Mouse (Mus musculus): Measurements from ENCODE around the gene Dlgap1. TPM values are rescaled to one million over a fixed set of nuclear protein-coding genes. Genes with fewer than 3 reads are reported as not detected.
"Not testable (repeated sequence)": the region's sequence is repeated elsewhere in the genome, so short reads cannot be mapped to it uniquely, and the experiment has no call there.

Dlgap1 gene
- polyA plus RNA-seq, 1 experiment from 2014 or later, result 12.3 TPM

- H3K4me1 ChIP-seq; ATAC-seq (ENCODE audit: low FRiP score, low read depth); H3K4me3 ChIP-seq; H3K36me3 ChIP-seq; H3K9me3 ChIP-seq; H3K4me2 ChIP-seq (replicated peaks); H3K27ac ChIP-seq; H3K27me3 ChIP-seq (replicated peaks); H3K9ac ChIP-seq: not testable (repeated sequence)
- WGBS, result 93% methylated on average over 2 of the region's 4 CpGs
These were observed 619.2 kb downstream of the Dlgap1 start for GRCm38 (mm10) chr17:70587975-70588630.

DNA sequence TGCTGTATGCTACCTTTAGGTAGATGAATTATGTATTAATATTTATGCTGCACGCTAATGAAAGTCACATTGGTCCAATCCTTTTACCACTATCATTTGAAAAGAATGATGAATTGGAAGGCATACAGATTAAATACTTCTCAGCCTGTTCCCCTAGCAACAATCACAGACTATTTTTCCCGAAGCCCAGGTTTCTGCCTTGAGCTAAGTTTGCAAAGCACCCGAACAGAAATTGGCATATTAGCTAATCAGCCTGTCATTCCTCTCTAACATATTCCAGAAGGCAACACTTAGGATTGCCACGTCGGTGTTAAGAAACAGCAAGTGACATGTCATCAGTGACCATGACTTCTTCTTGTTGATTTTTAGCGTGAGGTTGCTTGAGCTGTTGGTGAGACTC lies 619.8 kb downstream of the Dlgap1 start:
- Histone ChIP-seq H3K36me3 (no peaks in the 10 kb centered on the region), H3K9me3 (no peaks in the 10 kb centered on the region), H3K4me2 (replicated peaks) (no peak overlapping the region), H3K4me1 (no peaks in the 10 kb centered on the region), H3K9ac (no peak overlapping the region), H3K4me3 (no peak overlapping the region), H3K27ac (no peak overlapping the region), H3K27me3 (replicated peaks) (no peaks in the 10 kb centered on the region)
- 73% methylated on average over 6 of the region's 6 CpGs for WGBS
- no peak for ATAC-seq (ENCODE audit: low FRiP score, low read depth)

GRCm38 (mm10) chr17:70589140-70589539 lies 620.3 kb downstream of the Dlgap1 start:
- H3K4me2 ChIP-seq (replicated peaks), result no peak overlapping the region
- no peak overlapping the region for H3K4me3 ChIP-seq
- ATAC-seq (ENCODE audit: low FRiP score, low read depth), result peak; percentile 58; the same call in 1 of the 2 replicates
- no peaks in the 10 kb centered on the region for H3K36me3 ChIP-seq
- no peak overlapping the region for H3K9ac ChIP-seq
- H3K9me3 ChIP-seq, result no peaks in the 10 kb centered on the region
- H3K4me1 ChIP-seq, result no peaks in the 10 kb centered on the region
- 39% methylated on average over 13 of the region's 13 CpGs for WGBS
- no peaks in the 10 kb centered on the region for H3K27me3 ChIP-seq (replicated peaks)
- H3K27ac ChIP-seq, result no peak overlapping the region

DNA sequence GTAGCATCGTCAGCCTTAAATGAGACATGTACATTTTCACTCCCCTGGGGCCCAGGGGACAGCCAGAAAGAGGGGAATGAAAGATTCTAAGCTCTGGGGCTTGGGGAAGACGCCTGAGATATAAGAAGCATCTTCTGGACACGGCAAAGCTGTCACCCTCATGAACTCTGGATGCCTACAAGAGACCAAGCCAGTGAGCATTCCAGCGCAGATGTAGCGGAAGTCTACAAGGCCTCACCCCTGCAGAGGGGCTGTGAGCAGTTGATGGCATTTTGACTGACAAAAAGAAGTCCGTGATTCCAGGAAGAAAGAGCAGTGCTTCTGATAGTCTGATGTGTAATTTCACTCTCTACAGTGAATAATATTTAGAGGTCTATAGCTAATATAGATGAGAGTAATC lies 621.6 kb downstream of the Dlgap1 start:
- no peak overlapping the region for H3K4me2 ChIP-seq (replicated peaks)
- ATAC-seq (ENCODE audit: low FRiP score, low read depth), result no peak
- no peak overlapping the region for H3K27ac ChIP-seq
- no peaks in the 10 kb centered on the region for H3K36me3 ChIP-seq
- no peaks in the 10 kb centered on the region for H3K9me3 ChIP-seq
- no peak overlapping the region for H3K9ac ChIP-seq
- H3K4me1 ChIP-seq, result no peaks in the 10 kb centered on the region
- no peaks in the 10 kb centered on the region for H3K27me3 ChIP-seq (replicated peaks)
- no peak overlapping the region for H3K4me3 ChIP-seq
- 81% methylated on average over 6 of the region's 6 CpGs for WGBS

GRCm38 (mm10) chr17:70594277-70594676 lies 625.4 kb downstream of the Dlgap1 start:
- ATAC-seq (ENCODE audit: low FRiP score, low read depth), result no peak
- Histone ChIP-seq H3K27me3 (replicated peaks) (no peaks in the 10 kb centered on the region), H3K27ac (no peak overlapping the region), H3K4me1 (no peaks in the 10 kb centered on the region), H3K4me3 (no peak overlapping the region), H3K9ac (no peak overlapping the region), H3K4me2 (replicated peaks) (no peak overlapping the region), H3K36me3 (no peaks in the 10 kb centered on the region), H3K9me3 (no peaks in the 10 kb centered on the region)
- WGBS, result 77% methylated on average over 1 of the region's 1 CpGs

GRCm38 (mm10) chr17:70596326-70596725 lies 627.5 kb downstream of the Dlgap1 start:
- Histone ChIP-seq H3K27me3 (replicated peaks) (no peaks in the 10 kb centered on the region), H3K4me3 (no peak overlapping the region), H3K4me2 (replicated peaks) (no peak overlapping the region), H3K36me3 (no peaks in the 10 kb centered on the region), H3K27ac (no peak overlapping the region), H3K4me1 (no peaks in the 10 kb centered on the region), H3K9ac (no peak overlapping the region), H3K9me3 (no peaks in the 10 kb centered on the region)
- no peak for ATAC-seq (ENCODE audit: low FRiP score, low read depth)
- WGBS, result 92% methylated on average over 2 of the region's 2 CpGs

- Histone ChIP-seq H3K27ac (no peak overlapping the region), H3K9ac (no peak overlapping the region), H3K4me2 (replicated peaks) (no peak overlapping the region), H3K4me3 (no peak overlapping the region), H3K4me1 (no peaks in the 10 kb centered on the region), H3K27me3 (replicated peaks) (no peaks in the 10 kb centered on the region), H3K36me3 (no peaks in the 10 kb centered on the region), H3K9me3 (no peaks in the 10 kb centered on the region)
- no peak for ATAC-seq (ENCODE audit: low FRiP score, low read depth)
- 89% methylated on average over 6 of the region's 6 CpGs for WGBS
These were observed 631.6 kb downstream of the Dlgap1 start for GRCm38 (mm10) chr17:70600462-70600861.

GRCm38 (mm10) chr17:70602051-70602450 lies 633.2 kb downstream of the Dlgap1 start:
- ATAC-seq (ENCODE audit: low FRiP score, low read depth), result no peak
- Histone ChIP-seq H3K4me1 (no peaks in the 10 kb centered on the region), H3K9ac (no peak overlapping the region), H3K9me3 (no peaks in the 10 kb centered on the region), H3K4me3 (no peak overlapping the region), H3K36me3 (no peaks in the 10 kb centered on the region), H3K4me2 (replicated peaks) (no peak overlapping the region), H3K27me3 (replicated peaks) (no peaks in the 10 kb centered on the region), H3K27ac (no peak overlapping the region)
- 86% methylated on average over 7 of the region's 7 CpGs for WGBS

GRCm38 (mm10) chr17:70605659-70606058 lies 636.8 kb downstream of the Dlgap1 start:
- Histone ChIP-seq H3K27me3 (replicated peaks) (no peaks in the 10 kb centered on the region), H3K27ac (no peak overlapping the region)
- WGBS, result 84% methylated on average over 5 of the region's 5 CpGs

GRCm38 (mm10) chr17:70612171-70612570 lies 643.3 kb downstream of the Dlgap1 start:
- Histone ChIP-seq H3K9me3 (no peaks in the 10 kb centered on the region), H3K27ac (no peak overlapping the region), H3K4me3 (no peak overlapping the region), H3K9ac (no peak overlapping the region), H3K27me3 (replicated peaks) (no peaks in the 10 kb centered on the region), H3K36me3 (no peaks in the 10 kb centered on the region), H3K4me2 (replicated peaks) (no peak overlapping the region), H3K4me1 (no peaks in the 10 kb centered on the region)
- ATAC-seq (ENCODE audit: low FRiP score, low read depth), result no peak
- WGBS, result 83% methylated on average over 6 of the region's 6 CpGs

More at GRCm38 (mm10) chr17:70605659-70606058, 636.8 kb downstream of the Dlgap1 start:
- H3K9me3 ChIP-seq, result no peaks in the 10 kb centered on the region
- H3K36me3 ChIP-seq, result no peaks in the 10 kb centered on the region
- H3K9ac ChIP-seq, result no peak overlapping the region
- H3K4me3 ChIP-seq, result no peak overlapping the region
- no peaks in the 10 kb centered on the region for H3K4me1 ChIP-seq
- H3K4me2 ChIP-seq (replicated peaks), result no peak overlapping the region
- ATAC-seq (ENCODE audit: low FRiP score, low read depth), result no peak

GRCm38 (mm10) chr17:70613897-70614296 lies 645.0 kb downstream of the Dlgap1 start:
- H3K27ac ChIP-seq, result no peak overlapping the region
- H3K9me3 ChIP-seq, result no peaks in the 10 kb centered on the region
- no peak overlapping the region for H3K4me2 ChIP-seq (replicated peaks)
- H3K4me1 ChIP-seq, result no peaks in the 10 kb centered on the region
- no peak overlapping the region for H3K9ac ChIP-seq
- no peaks in the 10 kb centered on the region for H3K36me3 ChIP-seq
- no peak for ATAC-seq (ENCODE audit: low FRiP score, low read depth)
- no peaks in the 10 kb centered on the region for H3K27me3 ChIP-seq (replicated peaks)
- H3K4me3 ChIP-seq, result no peak overlapping the region
- WGBS, result 90% methylated on average over 7 of the region's 7 CpGs

DNA sequence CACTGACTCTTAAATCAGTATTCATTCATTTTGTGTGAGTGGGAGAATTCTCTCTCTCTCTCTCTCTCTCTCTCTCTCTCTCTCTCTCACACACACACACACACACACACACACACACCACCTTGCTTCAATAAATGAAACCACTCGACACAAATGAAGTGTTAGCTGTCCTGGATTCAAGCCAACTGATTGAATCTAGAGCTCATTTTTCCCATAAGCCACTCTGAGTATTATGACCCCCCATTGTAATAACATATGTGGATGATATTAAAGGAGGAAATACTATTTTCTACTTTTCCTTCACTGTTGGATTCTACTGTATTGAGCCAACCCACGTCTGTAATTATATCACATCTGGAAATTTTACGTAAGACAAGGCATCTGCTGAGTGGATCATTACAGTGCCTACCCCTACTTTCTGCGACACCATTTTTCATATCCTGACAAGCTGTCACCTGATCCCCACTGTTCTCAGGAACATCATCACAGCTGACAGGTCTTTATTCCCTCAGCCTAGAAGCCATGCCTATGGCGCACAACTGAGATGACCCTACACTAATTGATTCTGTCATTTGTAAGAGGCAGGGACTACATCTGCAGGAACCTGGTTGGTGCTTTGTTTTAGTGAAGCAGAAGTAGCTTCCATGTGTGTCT lies 645.7 kb downstream of the Dlgap1 start:
- Histone ChIP-seq H3K36me3 (no peaks in the 10 kb centered on the region), H3K27me3 (replicated peaks) (no peaks in the 10 kb centered on the region), H3K4me2 (replicated peaks) (no peak overlapping the region), H3K27ac (no peak overlapping the region), H3K4me3 (no peak overlapping the region), H3K9me3 (no peaks in the 10 kb centered on the region), H3K4me1 (no peaks in the 10 kb centered on the region), H3K9ac (no peak overlapping the region)
- no peak for ATAC-seq (ENCODE audit: low FRiP score, low read depth)
- WGBS, result 78% methylated on average over 5 of the region's 5 CpGs

- no peak for ATAC-seq (ENCODE audit: low FRiP score, low read depth)
- H3K36me3 ChIP-seq, result no peaks in the 10 kb centered on the region
- H3K4me2 ChIP-seq (replicated peaks), result no peak overlapping the region
- no peaks in the 10 kb centered on the region for H3K27me3 ChIP-seq (replicated peaks)
- 77% methylated on average over 8 of the region's 8 CpGs for WGBS
- no peaks in the 10 kb centered on the region for H3K9me3 ChIP-seq
- H3K9ac ChIP-seq, result no peak overlapping the region
- no peak overlapping the region for H3K4me3 ChIP-seq
- H3K27ac ChIP-seq, result no peak overlapping the region
- H3K4me1 ChIP-seq, result no peaks in the 10 kb centered on the region
These were observed 653.6 kb downstream of the Dlgap1 start for GRCm38 (mm10) chr17:70622493-70622892.

All from neural tube, embryonic 12.5 days (tissue).